Mouse (Mus musculus): ENCODE measurements around the gene Col18a1. TPM values are rescaled to one million over a fixed set of nuclear protein-coding genes. Genes with fewer than 3 reads are reported as not detected.

Col18a1 gene
- polyA plus RNA-seq, 1 experiment from 2014 or later, result 87.8 TPM

DNA sequence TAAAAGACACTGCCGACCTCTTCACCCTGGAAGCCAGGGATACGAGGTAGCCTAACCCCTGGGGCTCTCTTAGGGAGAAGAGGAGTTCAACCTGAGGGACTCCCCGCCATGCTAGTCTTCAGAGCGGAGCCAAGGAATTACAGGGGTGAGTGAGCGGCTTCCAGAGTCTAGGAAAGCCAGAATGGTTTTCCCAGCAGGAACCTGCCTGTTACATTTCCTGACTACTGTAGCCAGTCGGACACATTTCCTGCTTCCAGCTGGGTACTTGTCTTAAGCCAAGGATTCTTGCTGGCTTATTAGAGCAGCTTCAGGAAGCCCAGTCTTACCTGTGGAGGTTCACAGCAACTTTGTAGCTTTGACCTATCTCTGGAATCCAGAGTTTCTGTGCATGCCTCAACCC is 34.8 kb downstream of the Col18a1 start:
- Histone ChIP-seq H3K27ac (peak overlapping the region; percentile 73; the same call in 1 of the 2 replicates), H3K27me3 (0 out of 2 replicates have a peak, but pooled peaks cover 2% of the 10 kb centered on the region), H3K9ac (no peak overlapping the region), H3K36me3 (no peaks in the 10 kb centered on the region), H3K9me3 (no peaks in the 10 kb centered on the region), H3K4me3 (no peak overlapping the region), H3K4me2 (replicated peaks) (peak overlapping the region; percentile 21; the same call in 1 of the 2 replicates), H3K4me1 (peaks cover 54% of the 10 kb centered on the region)
- 26% methylated on average over 6 of the region's 6 CpGs for WGBS
- no peak for ATAC-seq (ENCODE audit: low FRiP score, low read depth)

GRCm38 (mm10) chr10:77130561-77131240 is 35.6 kb downstream of the Col18a1 start:
- Histone ChIP-seq H3K4me2 (replicated peaks) (no peak overlapping the region), H3K36me3 (no peaks in the 10 kb centered on the region), H3K9me3 (no peaks in the 10 kb centered on the region), H3K9ac (no peak overlapping the region), H3K27me3 (0 out of 2 replicates have a peak, but pooled peaks cover 2% of the 10 kb centered on the region), H3K27ac (peak overlapping the region; percentile 73), H3K4me3 (no peak overlapping the region), H3K4me1 (peaks cover 54% of the 10 kb centered on the region)
- peak; percentile 48 for ATAC-seq (ENCODE audit: low FRiP score, low read depth)
- WGBS, result 46% methylated on average over 13 of the region's 13 CpGs

GRCm38 (mm10) chr10:77129637-77130410 is 36.5 kb downstream of the Col18a1 start:
- ATAC-seq (ENCODE audit: low FRiP score, low read depth), result no peak
- 68% methylated on average over 6 of the region's 6 CpGs for WGBS
- no peak overlapping the region for H3K4me2 ChIP-seq (replicated peaks)
- H3K4me3 ChIP-seq, result no peak overlapping the region
- H3K9me3 ChIP-seq, result no peaks in the 10 kb centered on the region
- H3K9ac ChIP-seq, result no peak overlapping the region
- H3K27me3 ChIP-seq, result 0 out of 2 replicates have a peak, but pooled peaks cover 2% of the 10 kb centered on the region
- no peaks in the 10 kb centered on the region for H3K36me3 ChIP-seq
- H3K27ac ChIP-seq, result no peak overlapping the region
- peaks cover 54% of the 10 kb centered on the region for H3K4me1 ChIP-seq

GRCm38 (mm10) chr10:77127926-77128325 is 38.4 kb downstream of the Col18a1 start:
- WGBS, result 47% methylated on average over 2 of the region's 2 CpGs
- no peak overlapping the region for H3K4me2 ChIP-seq (replicated peaks)
- H3K27ac ChIP-seq, result no peak overlapping the region
- no peak overlapping the region for H3K4me3 ChIP-seq
- no peaks in the 10 kb centered on the region for H3K9me3 ChIP-seq
- no peak for ATAC-seq (ENCODE audit: low FRiP score, low read depth)
- no peaks in the 10 kb centered on the region for H3K27me3 ChIP-seq
- peaks cover 38% of the 10 kb centered on the region for H3K4me1 ChIP-seq
- H3K36me3 ChIP-seq, result no peaks in the 10 kb centered on the region
- H3K9ac ChIP-seq, result no peak overlapping the region

GRCm38 (mm10) chr10:77126590-77126989 is 39.8 kb downstream of the Col18a1 start:
- WGBS, result 85% methylated on average over 2 of the region's 2 CpGs
- H3K9me3 ChIP-seq, result no peaks in the 10 kb centered on the region
- H3K36me3 ChIP-seq, result no peaks in the 10 kb centered on the region
- ATAC-seq (ENCODE audit: low FRiP score, low read depth), result no peak
- H3K4me2 ChIP-seq (replicated peaks), result no peak overlapping the region
- H3K27me3 ChIP-seq, result no peaks in the 10 kb centered on the region
- H3K4me1 ChIP-seq, result peaks cover 25% of the 10 kb centered on the region
- no peak overlapping the region for H3K27ac ChIP-seq
- H3K9ac ChIP-seq, result no peak overlapping the region
- no peak overlapping the region for H3K4me3 ChIP-seq

GRCm38 (mm10) chr10:77125078-77125731 is 41.1 kb downstream of the Col18a1 start:
- H3K27me3 ChIP-seq, result no peaks in the 10 kb centered on the region
- no peaks in the 10 kb centered on the region for H3K36me3 ChIP-seq
- no peak overlapping the region for H3K9ac ChIP-seq
- WGBS, result 77% methylated on average over 18 of the region's 18 CpGs
- H3K9me3 ChIP-seq, result no peaks in the 10 kb centered on the region
- peaks cover 13% of the 10 kb centered on the region for H3K4me1 ChIP-seq
- no peak overlapping the region for H3K4me2 ChIP-seq (replicated peaks)
- no peak overlapping the region for H3K27ac ChIP-seq
- no peak overlapping the region for H3K4me3 ChIP-seq
- ATAC-seq (ENCODE audit: low FRiP score, low read depth), result no peak

DNA sequence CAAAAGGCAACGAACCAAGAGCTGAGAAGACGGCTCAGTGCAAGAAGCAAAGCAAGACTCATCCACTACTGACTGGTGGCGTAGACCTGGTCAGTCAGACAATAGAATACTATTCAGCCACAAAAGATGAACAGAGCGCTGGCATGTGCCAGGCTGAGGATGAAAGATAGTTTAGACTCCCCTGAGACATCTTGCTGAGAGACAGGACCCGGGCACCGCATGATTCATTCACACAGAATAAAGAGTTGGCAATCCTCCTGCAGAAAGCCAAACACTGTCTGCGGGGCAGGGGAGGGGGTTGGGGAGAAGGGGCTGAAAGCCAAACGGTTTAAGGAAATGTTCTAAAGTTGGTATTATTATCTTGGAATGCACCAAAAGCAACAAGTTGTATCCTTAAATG is 42.4 kb downstream of the Col18a1 start:
- Histone ChIP-seq H3K4me2 (replicated peaks) (no peak overlapping the region), H3K27me3 (no peaks in the 10 kb centered on the region), H3K9ac (no peak overlapping the region), H3K9me3 (no peaks in the 10 kb centered on the region), H3K36me3 (no peaks in the 10 kb centered on the region), H3K27ac (no peak overlapping the region), H3K4me1 (peaks cover 5% of the 10 kb centered on the region; the same call in 1 of the 2 replicates), H3K4me3 (no peak overlapping the region)
- WGBS, result 86% methylated on average over 8 of the region's 8 CpGs
- ATAC-seq (ENCODE audit: low FRiP score, low read depth), result no peak

DNA sequence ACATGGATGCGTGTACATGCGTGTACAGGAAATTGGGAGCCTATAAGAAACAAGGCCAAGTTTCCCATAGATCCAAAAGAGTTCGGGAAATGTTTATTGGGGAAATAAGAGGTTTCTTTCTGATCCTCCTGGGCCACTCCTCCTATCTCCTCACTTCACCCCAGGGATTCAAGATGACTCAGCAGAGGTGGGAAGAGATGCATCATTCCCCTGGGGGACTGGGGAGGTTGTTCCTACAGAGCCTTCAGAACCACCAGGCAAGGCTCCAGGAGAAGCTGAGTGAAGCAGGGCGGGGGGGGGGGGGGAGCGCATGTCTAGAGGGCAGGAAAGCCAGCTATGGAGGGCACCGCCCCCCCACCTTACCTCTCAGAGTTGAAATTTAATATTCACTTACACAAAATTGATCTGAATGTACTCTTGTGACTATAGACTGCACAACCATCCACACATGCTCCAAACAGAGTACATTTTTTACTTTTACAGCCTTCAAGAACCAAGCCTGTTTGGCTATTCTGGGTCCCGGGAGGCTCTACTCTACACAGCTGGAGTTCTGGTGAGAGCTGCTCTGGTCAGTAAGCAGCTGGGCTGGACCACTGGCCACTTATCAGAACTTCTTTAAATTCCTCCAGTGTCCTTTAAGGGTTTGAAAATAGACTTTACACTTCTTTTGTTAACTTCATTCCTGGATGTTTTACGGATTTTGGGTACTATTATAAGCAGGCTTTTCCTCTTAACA is 44.9 kb downstream of the Col18a1 start:
- no peak overlapping the region for H3K4me2 ChIP-seq (replicated peaks)
- H3K27me3 ChIP-seq, result no peaks in the 10 kb centered on the region
- H3K9me3 ChIP-seq, result no peaks in the 10 kb centered on the region
- no peaks in the 10 kb centered on the region for H3K36me3 ChIP-seq
- no peak overlapping the region for H3K27ac ChIP-seq
- peaks cover 5% of the 10 kb centered on the region for H3K4me1 ChIP-seq
- no peak for ATAC-seq (ENCODE audit: low FRiP score, low read depth)
- no peak overlapping the region for H3K9ac ChIP-seq
- no peak overlapping the region for H3K4me3 ChIP-seq
- WGBS, result 91% methylated on average over 7 of the region's 8 CpGs

GRCm38 (mm10) chr10:77120501-77120900 is 45.8 kb downstream of the Col18a1 start:
- H3K4me2 ChIP-seq (replicated peaks), result no peak overlapping the region

DNA sequence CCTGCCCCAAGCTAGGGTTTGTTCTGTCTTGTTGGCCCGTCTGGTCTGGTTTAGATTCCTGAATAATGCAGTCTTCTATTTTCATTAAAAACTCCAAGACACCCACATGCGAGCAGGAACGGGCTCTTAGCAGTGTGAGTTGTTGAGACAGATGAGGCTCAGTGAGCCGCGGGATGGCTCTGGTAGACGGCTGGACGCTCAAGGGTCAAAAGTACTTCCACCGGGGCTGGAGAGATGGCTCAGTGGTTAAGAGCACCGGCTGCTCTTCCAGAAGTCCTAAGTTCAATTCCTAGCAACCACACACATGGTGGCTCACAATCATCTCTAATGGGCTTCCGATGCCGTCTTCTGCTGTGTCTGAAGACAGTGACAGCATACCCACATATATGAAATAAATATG is 46.9 kb downstream of the Col18a1 start:
- no peak overlapping the region for H3K9ac ChIP-seq
- H3K9me3 ChIP-seq, result no peaks in the 10 kb centered on the region
- no peaks in the 10 kb centered on the region for H3K36me3 ChIP-seq
- no peaks in the 10 kb centered on the region for H3K27me3 ChIP-seq
- H3K4me3 ChIP-seq, result no peak overlapping the region
- peaks cover 9% of the 10 kb centered on the region for H3K4me1 ChIP-seq
- ATAC-seq (ENCODE audit: low FRiP score, low read depth), result no peak
- 83% methylated on average over 11 of the region's 11 CpGs for WGBS
- H3K27ac ChIP-seq, result no peak overlapping the region
- no peak overlapping the region for H3K4me2 ChIP-seq (replicated peaks)

More at GRCm38 (mm10) chr10:77120501-77120900, 45.8 kb downstream of the Col18a1 start:
- no peak overlapping the region for H3K9ac ChIP-seq
- H3K27ac ChIP-seq, result no peak overlapping the region
- no peaks in the 10 kb centered on the region for H3K9me3 ChIP-seq
- no peaks in the 10 kb centered on the region for H3K36me3 ChIP-seq
- no peak for ATAC-seq (ENCODE audit: low FRiP score, low read depth)
- H3K4me1 ChIP-seq, result peaks cover 7% of the 10 kb centered on the region
- WGBS, result 87% methylated on average over 4 of the region's 4 CpGs
- no peaks in the 10 kb centered on the region for H3K27me3 ChIP-seq
- H3K4me3 ChIP-seq, result no peak overlapping the region

DNA sequence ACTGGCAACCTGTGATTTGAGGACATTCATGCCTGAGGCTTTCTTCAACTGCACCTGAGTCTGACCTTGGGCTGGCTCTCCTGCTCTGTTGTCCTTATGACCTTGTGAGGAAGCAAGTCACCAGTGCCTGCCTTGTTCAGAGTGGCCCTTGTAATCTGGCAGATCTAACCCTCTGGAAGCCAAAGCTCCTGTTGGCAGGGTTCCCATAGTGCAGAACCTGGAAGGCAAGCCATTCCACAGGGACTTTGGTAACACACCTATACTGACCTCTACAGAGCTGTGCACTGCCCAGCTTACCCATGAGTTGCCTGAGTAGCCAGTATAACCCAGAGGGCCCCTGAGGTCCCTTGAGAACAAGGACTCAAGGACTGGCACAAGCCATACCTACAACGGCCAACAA is 48.0 kb downstream of the Col18a1 start:
- Histone ChIP-seq H3K36me3 (no peaks in the 10 kb centered on the region), H3K9me3 (no peaks in the 10 kb centered on the region), H3K27ac (no peak overlapping the region), H3K9ac (no peak overlapping the region), H3K4me2 (replicated peaks) (no peak overlapping the region), H3K27me3 (no peaks in the 10 kb centered on the region), H3K4me3 (no peak overlapping the region), H3K4me1 (peaks cover 20% of the 10 kb centered on the region)
- WGBS, result 86% methylated on average over 1 of the region's 1 CpGs
- ATAC-seq (ENCODE audit: low FRiP score, low read depth), result no peak
